Mouse (Mus musculus) layer of hippocampus, postnatal 25 days (tissue): ENCODE data around the gene Efna2. TPM values are rescaled to one million over a fixed set of nuclear protein-coding genes. Genes with fewer than 3 reads are reported as not detected.

ENCODE experiments used
- DNase-seq, 2 experiments: peaks; one replicate each; pipeline ENCODE4 v3.0.0; 2022; ENCODE audit warnings: mixed read lengths in 2 of 2, low spot score in 1 of 2; ENCODE audit errors: extremely low spot score in 1 of 2
- total RNA-seq, 2 experiments: library from RNA; stranded (reverse); gene quantifications; 2 replicates each; pipeline ENCODE4 v1.2.3; 2021

Gene Efna2
- total RNA-seq, 2 experiments from 2014 or later: 11.9 to 12.7 TPM

DNA sequence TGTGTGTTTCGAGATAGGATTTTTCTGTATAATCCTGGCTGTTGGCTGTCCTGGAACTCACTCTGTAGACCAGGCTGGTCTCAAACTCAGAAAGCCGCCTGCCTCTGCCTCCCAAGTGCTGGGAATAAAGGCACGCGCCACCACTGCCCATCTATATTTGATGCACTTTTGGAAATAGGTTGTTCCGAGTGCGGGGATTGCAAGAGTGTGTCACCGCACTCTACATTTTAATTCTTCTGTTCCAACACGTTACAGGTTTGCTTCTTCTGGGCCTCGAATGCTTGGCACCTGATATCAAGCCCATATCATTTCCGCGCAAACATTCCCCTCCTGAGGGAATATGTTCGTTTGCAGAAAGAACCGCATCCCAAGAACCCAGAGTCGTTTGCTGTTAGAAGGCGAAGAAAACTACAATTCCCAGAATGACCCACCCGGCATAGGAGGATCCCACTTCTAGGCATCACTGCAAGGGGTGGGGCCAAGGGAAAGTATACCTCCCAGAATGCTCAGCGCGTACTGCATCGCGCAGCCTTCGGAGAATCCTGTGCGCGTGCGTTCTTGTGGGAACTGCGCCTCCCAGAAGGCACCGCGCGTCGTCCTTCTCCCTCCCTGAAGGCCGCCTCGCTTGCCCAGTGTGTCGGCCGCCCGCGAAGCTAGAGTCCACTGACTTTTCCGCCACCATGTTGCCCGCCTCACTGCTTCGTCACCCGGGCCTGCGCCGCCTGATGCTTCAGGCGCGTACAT lies 37.3 kb upstream of the Efna2 start:
- DNase-seq: peak in 1 of 2 experiments; percentile 82

DNA sequence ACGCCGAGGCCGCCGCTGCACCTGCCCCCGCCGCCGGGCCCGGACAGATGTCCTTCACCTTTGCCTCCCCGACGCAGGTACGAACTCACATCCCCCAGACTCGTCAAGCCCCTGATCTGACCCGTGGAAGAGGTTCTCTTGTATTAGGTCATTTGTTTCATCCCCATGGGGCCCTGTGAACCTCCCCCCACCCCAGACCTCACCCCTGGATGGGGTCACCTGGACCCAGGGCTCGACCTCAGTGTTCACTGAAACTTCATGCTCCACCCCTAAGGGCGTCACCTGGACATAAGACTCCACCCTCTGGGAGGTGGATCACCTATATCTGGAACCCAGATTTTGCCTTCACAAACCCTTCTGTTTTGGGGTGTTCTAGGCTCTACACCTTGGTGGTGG lies 36.8 kb upstream of the Efna2 start:
- no peak for DNase-seq

DNA sequence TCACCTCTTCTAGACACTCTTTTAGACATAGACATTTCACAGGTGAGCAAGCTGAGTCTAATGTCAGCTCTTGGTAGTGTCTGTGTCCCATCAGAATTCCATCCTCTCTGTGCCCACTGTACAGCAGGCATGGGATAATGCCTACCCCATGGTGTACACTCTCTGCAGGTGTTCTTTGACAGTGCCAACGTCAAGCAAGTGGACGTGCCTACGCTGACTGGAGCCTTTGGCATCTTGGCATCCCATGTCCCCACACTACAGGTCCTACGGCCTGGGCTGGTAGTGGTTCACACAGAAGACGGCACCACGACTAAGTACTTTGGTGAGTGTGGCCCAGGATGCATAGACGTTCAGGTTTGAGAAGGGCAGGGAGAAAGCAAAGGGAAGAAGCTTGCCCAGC lies 35.6 kb upstream of the Efna2 start:
- DNase-seq: no peak

DNA sequence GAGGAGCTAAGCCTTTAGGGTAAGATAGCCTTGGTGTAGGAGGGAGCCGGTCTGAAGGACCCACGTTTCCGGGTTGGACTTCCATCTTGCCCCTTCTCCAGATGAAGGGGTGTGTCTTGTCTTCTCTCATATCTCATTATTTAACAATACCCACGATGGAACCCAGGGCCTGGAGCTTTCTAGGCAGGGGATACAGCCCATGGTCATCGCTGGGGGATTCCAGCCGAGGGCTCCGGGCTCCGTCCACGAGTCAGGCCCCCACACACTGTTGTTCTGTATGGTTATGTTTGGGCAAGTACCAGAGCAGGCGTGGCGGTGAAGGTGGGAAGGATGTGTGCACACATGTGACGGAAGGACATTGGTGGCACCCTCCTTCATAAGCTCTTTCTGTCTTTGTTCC lies 35.1 kb upstream of the Efna2 start:
- DNase-seq: no peak

DNA sequence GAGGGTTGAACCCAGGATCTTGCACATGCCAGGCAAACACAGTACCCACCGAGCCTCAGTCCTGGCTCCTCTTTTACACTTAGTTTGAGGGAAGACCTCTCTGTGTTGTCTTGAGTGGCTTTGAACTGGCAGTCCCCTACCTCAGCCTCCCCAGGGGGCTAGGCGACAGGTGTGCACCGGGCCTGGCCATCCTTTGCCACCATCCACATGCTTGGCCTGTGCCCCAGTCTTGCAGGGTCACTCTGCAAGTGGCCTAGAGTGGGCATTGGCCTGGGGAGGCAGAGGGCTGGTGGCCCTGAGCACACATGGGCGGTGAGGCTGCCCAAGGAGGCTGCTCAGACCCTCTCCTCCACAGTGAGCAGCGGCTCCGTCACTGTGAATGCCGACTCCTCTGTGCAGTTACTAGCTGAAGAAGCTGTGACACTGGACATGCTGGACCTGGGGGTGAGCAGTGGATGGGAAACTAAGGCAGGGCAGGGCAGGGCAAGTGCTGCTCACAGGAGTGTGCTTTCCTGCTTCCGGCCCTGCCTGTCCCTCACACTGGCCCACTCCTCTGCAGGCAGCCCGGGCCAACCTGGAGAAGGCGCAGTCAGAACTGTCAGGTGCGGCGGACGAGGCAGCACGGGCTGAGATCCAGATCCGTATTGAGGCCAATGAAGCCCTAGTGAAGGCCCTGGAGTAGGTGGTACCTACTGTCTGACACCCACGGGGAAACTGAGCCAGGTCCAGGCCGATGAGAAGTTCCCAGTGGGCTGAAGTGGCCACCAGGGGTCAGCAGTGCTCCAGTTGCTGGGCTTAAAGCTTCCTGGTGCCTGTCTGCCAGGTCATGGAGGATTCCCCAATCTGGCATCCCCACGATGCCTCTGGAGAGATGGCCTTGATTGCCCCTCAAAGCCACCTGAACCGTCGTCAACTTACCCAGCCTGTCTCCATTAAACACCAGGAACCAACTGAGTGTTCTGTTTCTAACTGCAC lies 34.1 kb upstream of the Efna2 start:
- DNase-seq: peak in 1 of 2 experiments; percentile 80

DNA sequence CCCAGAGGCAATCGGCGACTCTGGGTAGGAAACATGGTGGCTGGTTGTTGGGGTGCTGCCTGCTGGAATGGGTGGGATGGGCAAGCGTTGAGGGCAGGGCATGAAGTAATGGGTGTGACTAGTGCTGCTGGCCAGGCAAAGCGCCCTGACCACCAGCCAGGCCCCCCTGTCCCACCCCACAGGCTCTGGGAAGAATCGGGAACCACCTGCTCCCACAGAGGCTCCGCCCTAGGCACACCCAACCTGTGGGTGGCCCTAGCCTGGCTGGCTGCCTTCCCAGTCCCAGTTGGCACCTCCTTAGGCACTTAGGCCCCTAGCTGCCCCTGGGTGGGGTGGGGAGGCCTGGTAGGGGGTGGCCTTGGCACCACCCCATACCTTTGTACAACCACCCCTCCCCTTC lies 33.4 kb upstream of the Efna2 start:
- DNase-seq: no peak

DNA sequence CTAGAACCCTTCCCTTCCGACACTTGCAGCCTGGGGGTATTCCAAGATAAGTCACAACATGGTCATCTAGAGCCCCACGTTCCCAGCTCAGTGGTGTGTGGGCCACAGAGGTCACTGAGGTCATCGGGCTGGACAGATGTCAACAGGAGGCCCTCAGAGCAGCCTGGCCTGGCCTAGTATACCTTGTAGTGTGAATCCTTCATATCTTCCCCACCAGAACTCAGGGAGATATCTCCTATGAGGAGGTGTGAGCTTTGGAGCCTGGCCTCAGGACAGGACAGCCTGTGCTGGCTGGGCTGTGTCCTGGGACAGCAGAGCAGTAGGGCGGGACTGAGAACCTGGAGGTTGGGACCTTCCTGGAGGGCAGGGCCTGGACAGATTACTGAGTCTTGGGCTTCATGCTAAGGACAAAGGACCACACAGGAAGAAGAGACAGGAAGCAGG lies 32.7 kb upstream of the Efna2 start:
- DNase-seq: no peak

DNA sequence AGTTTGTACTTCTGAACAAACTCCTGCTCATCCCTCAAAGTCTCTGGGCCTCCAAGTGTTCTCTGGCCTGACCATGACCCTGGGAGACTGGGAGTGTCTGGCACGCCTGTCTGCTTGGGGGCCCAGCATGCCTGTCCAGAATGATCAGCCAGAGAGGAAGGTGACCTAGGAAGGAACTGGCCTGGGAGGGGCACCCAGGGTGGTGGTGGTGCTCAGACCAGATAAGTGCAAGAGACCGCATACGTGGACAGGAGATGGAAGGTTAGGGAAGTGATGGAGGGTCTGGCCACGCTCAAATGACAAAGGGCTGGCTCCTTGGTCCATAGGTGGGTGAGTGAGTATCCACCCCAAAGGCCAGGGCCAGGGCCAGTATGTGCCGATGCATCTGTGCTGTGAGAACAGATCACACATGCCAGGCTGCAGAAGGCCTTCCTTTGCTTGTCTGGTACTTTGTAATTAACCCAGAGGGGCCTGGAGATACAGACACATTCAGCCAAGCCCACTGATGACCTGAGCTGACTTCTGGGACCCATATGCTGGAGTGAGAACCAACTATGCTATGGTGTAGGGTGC lies 32.0 kb upstream of the Efna2 start:
- DNase-seq: no peak

DNA sequence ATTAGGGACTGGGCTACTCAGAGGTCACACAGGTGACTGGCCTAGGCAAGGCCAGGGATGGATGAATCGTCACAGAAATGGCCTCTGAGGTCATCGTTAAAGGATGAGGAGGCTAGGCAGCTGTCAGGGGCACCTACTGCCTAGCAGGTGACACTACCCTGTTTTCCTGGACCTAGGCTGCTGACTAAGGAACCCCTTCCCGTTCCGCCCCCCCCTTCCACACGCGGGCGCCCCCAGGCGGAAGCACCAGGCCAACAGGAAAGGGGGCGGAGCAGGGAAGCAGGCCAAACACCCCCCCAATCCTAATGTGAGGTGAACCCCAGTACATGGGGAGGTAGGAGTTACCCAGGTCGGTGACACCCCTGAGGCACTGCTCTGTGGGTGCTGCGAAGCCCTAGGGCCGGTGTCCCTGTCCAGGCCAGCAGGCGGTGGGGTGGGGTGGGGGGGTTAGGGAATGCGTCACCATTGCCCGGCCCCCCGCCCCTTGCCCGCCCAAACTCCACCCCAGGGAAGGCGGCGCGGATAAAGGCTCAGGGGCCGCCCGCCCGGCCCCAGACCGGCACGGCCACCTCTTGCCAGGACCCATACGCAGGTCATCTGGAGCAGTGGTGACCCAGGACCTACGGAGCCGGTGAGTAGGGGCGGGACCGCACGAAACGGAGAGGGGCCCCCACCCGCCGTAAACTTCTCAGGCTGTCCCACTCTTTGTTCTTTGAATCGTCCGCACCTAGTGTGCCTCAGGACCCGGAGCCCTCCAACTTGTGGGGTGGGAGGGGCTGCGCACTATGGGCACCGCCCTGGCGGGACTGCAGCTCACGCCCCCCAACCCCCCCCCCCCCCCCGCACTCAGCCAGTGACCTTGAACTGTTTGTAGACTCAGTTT lies 31.3 kb upstream of the Efna2 start, which contains the start of gene Midn:
Gene Midn, plus strand, starts transcription at position 554 of the 883 bp plus-strand sequence.
- DNase-seq: no peak

DNA sequence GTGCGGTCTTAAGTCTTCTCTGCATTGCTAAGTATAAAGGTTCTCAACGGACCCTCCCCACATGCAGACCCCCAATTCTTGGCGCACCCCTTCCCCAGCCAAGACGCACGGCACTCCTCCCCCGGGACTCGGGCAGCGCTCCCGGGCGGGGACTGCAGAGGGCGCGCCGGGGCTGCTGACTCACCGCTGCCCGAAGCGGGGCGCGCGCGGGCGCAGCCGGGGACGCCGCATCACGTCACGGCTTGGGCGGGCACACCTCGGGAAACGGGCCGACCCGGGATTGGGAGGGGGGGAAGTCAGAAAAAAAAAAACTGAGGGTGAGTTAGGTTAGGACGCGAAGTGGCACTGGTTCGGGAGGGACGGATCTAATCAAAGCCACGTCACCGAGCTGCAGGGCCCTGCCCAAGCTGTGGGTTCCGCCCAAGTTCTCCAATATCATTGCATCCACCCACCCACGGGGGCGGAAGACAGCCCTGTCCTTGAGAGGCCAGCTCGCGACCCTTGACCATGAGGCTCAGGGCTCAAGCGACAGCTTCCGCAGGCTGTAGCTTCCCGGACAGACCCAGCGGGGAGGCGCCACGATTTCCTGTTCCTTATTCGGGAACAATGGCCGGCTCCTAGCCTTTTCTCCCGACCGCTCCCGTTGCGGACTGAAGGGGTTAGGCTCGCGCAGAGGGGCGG lies 30.5 kb upstream of the Efna2 start:
- peak; percentile 91 to 92 for DNase-seq

DNA sequence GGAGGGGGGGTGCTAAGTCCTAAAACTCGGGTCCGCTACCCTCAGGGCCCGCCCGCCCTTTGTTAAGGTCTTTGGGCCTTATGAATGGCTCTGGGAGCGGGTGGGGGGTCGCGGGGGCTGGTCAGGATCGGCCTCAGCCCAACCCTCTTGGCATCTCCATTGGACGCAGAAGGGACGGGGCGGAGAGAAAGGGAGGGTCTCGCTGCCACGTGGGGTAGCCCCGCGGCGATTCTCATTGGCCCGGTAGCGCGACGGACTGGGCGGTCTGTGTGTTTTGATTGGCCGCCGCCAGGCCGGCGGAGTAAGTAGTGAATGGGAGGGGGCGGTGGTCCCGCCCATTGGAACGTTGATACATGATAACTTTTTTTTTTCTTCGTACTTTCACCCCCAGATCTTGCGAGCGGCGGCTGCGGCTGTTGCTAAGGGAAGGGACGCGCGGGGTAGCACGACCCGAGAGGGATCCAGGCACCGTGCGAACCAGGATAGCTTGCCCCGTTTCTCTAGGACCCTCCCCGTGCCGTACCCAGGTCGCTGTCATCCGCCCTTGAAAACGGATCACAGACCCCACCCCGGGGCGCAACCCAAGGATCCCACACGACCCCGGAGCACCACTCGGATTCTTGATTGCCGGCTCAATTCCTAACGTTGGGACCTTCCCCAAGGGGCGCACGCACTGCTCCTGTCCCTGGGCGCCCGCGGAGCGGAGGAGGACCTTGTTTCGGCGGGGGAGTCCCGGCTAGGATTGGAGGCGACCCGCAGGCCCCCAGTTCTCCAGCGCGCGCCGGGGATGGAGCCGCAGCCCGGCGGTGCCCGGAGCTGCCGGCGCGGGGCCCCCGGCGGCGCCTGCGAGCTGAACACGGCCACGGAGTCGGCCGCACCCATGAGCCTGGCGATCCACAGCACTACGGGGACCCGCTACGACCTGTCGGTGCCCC lies 29.7 kb upstream of the Efna2 start:
- peak; percentile 83 to 92 for DNase-seq

DNA sequence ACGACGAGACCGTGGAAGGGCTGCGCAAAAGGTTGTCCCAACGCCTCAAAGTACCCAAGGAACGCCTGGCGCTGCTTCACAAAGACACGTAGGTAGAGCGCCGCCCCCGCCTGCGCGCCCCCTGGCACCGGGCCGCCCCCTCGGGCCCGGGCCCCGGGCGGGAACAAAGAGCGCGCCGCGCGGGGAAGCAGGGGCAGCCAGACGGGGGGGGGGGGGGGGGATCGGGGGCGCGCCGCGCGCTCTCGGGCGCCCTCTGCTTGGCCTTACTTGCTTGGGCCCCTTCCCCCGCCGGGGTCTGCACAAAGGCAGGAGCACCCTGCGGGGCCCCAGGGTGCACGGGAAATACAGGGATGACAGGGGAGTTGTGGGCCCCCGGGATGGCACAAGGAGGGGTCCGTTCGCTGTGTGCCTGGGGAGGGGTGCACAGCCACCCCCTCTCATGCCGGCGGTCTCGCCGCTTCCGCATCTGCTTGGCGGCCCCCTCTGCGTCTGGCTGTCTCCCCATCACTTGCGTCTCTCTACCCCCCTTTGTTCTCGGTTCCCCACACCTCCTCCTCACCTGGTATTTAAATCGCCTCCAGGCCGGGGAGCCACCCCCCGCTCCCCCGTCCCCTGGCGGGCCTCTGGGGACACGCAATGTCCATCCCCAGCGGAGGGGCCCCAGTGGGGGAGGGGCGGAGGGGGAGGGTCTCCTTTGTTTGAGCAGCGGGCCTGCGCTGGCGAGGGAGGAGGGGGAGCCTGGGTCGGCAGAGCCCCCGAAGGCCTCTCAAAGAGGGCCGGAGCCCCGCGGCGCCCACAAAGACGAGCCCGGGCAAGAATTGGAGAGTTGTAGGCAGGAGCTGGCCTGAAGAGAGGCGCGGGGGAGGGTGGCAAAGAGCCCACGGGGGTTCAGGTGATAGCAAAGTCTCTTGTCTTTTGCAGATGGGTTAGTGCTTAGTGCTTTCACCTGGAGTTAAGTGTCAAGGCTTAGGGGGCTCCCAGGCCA lies 28.8 kb upstream of the Efna2 start:
- DNase-seq: no peak

DNA sequence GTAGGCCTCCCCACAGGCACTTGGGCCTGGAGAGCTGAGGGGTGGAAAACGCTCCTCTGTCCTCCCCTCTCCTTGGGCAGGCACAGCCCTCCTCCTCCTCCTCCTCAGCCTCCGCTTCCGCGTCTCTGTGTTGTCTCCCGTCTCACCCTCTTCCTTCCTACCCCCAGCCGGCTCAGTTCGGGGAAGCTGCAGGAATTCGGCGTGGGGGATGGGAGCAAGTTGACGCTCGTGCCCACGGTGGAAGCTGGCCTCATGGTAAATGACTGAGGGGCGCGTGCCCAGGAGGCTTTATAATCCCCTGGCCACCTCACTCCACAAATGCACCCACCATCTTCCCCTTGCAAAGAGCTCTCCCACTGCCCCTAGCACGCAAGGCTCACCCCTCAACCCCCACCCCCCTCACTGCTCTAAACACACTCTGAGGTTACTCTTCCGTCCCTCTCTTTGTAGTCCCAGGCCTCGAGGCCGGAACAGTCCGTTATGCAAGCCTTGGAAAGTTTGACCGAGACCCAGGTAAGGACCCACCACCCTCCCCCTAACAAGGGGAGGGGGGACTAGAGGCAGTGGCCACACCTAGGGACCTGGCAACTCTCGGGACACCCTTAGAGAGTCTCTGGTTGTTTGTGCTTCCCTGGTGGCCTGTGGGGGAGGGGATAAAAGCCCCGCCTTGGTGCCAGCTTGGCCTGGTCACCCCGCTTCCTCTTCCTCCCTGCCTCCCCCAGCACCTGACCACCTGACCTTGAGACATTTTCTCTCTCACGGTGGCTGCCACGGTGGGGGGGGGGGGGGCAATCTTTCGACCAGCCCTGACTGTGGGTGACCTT lies 27.9 kb upstream of the Efna2 start:
- no peak for DNase-seq

DNA sequence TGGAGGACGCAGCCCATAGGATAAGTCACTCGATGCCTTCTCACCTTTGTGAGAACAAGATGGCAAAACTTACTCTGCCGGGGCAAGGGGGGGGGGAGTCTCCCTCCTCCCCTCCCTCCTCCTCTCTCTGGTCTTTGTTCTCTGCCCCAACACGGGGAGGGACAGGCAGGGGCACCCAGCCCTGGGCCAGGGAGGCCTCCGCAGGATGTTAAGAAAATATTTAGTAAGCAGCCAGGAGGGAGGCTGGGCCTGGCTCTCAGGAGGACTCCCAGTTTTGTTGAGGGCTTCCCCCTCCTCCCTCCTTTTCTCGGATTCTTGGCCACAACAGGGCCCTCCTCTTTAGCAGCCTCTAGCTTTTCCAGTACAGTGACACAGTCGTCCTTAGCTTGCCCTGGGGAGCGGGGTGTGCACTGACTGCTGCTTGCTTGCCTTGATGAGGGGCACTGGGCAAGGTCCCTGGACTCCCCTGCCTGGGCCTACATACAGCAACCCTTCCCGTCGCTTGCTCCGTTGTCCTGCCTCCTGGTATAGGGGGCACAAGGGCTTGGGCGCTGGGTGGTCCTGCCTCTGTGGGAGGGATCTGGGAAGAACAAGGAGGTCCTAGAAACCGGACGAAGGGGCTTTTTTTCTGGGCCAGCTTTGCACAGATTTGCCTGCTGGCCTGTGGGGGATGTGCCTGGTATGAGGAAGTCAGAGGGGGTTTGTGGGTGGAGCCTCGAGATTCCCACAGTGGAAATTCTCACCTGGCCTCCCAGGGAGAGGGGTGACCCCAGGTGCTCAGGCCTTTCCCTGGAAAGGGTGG lies 27.0 kb upstream of the Efna2 start:
- DNase-seq: no peak

DNA sequence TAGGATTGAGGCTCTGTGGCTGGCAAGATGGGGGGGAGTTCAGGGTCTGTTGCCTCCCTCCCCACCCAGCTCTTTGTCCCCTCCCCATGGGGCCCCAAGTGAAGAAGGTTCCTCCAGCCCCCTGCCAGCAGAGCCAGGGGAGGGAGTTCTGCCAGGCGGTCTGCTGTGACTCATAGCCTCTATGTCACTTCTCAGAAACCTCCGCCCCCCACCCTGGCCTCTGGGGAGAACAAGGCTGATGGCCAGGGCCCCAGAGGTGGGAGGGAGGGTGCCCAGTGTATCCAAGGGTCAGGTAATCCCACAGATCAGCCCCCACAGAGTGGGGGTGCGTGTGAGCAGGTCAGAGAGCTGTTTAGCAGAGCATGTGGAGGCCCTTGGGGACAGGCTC lies 26.4 kb upstream of the Efna2 start:
- DNase-seq: no peak

DNA sequence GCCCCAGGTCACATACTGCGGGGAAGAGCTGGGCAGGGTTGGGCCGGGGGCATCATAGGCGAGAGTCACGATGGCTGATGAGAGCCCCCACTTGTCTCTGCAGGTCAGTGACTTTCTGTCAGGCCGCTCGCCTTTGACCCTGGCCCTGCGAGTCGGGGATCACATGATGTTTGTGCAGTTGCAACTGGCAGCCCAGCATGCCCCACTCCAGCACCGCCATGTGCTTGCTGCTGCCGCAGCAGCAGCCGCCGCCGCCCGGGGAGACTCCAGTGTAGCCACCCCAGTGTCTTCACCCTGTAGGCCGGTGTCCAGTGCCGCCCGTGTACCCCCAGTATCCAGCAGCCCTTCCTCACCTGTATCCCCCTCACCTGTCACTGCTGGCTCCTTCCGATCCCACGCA lies 25.6 kb upstream of the Efna2 start:
- DNase-seq: no peak
